Comparison of ENCODE assay signal across 8 mouse cellular contexts in genomic region chr2:119744163-119745111, GRCm38 (mm10). TPM values are rescaled to one million over a fixed set of nuclear protein-coding genes. Genes with fewer than 3 reads are reported as not detected.
DNase-seq lines count a peak whose midpoint lies in the region; ATAC-seq and TF ChIP-seq lines count a peak whose summit lies in the region.

No protein-coding gene starts in this region.

- peaks cover 9% of the 10 kb centered on the region for H3K4me1 ChIP-seq in cortical plate, adult 2 months (ENCODE audit: control insufficient read depth, insufficient read depth, low read length)
- H3K4me1 ChIP-seq in heart, embryonic 16.5 days (ENCODE audit: control insufficient read depth, insufficient read depth, low read length), result peaks cover 42% of the 10 kb centered on the region

- intact Hi-C loops in gastrocnemius, postnatal 36 days (cut with DNase I), result loop anchor here (2.0 kb wide), 1 partner anchor 50 kb away; no protein-coding TSS in a partner anchor

- no peaks in the 10 kb centered on the region for H3K9me3 ChIP-seq in heart, embryonic 16.5 days (replicated peaks; ENCODE audit: control insufficient read depth, low read length)

- peak overlapping the region; percentile 96 for H3K4me2 ChIP-seq in heart, embryonic 16.5 days (ENCODE audit: low read depth, low read length)

- H3K9ac ChIP-seq in heart, embryonic 16.5 days (ENCODE audit: low read length), result peak overlapping the region; percentile 55

- TF ChIP-seq CTCF in cortical plate, adult 2 months (IDR thresholded peaks at IDR 0.05; ENCODE audit: extremely low read depth, insufficient read depth, low read length), result no peak

- peaks cover 13% of the 10 kb centered on the region for H3K27me3 ChIP-seq in heart, embryonic 16.5 days (ENCODE audit: control insufficient read depth, insufficient read depth, low read length)

- H3K36me3 ChIP-seq in heart, embryonic 16.5 days (ENCODE audit: control insufficient read depth, insufficient read depth), result no peaks in the 10 kb centered on the region

- ATAC-seq in heart, embryonic 16.5 days (replicated peaks; ENCODE audit: extremely low read depth, insufficient read depth, low FRiP score), result 0 out of 2 replicates have a peak, but pooled peaks have one; percentile 10
- peak; percentile 34 for ATAC-seq in megakaryocyte progenitor cell, adult 5-6 weeks (replicated peaks; ENCODE audit: poor library complexity)

- peak; percentile 7 for DNase-seq in gastrocnemius, postnatal 25 days
- no peak for DNase-seq in gastrocnemius, postnatal 36 days
- DNase-seq in large intestine, adult 2 months (ENCODE audit: low read depth, low spot score), result peak; percentile 60
- DNase-seq in testis, postnatal 10 days (ENCODE audit: low spot score), result peak; percentile 63
- DNase-seq in left cerebral cortex, adult 8-10 months (ENCODE audit: low spot score in 2 of 2), result no peak

- TF ChIP-seq POLR2A in cortical plate, adult 2 months (IDR thresholded peaks at IDR 0.05; ENCODE audit: extremely low read depth, insufficient read depth, low read length), result no peak

- H3K27ac ChIP-seq in cortical plate, adult 2 months (ENCODE audit: insufficient read depth, low read length), result peak overlapping the region; percentile 64; the same call in 1 of the 2 replicates
- H3K27ac ChIP-seq in heart, embryonic 16.5 days (ENCODE audit: low read length), result peak overlapping the region; percentile 67

- 5% methylated on average over 46 of the region's 46 CpGs for WGBS in heart, embryonic 16.5 days
- WGBS in large intestine, adult 2 months, result 11% methylated on average over 46 of the region's 46 CpGs

- peak overlapping the region; percentile 93 for H3K4me3 ChIP-seq in cortical plate, adult 2 months (ENCODE audit: insufficient read depth, low read length)
- H3K4me3 ChIP-seq in heart, embryonic 16.5 days (ENCODE audit: low read length), result peak overlapping the region; percentile 45

RNA-seq across cellular contexts. Expression of gene Itpka, which starts 2.3 kb away (rescaled TPM):
- total RNA-seq in gastrocnemius, postnatal 25 days (2021), result not detected
- total RNA-seq in gastrocnemius, postnatal 36 days (2021), result not detected
- polyA plus RNA-seq in cortical plate, adult 2 months (2012; rRNA removed), result 251 and 279 TPM in 2 replicates
- polyA plus RNA-seq in heart, embryonic 16.5 days (2015; fragmentation: Nextera tagmentation; extraction: Ambion mirVana), result 1.7 and 2.7 TPM in 2 replicates
- 32.1 and 41.0 TPM in 2 replicates for polyA plus RNA-seq in large intestine, adult 2 months (2012; rRNA removed)
- total RNA-seq in megakaryocyte progenitor cell, adult 5-6 weeks (2015), result 0.20 and 0.29 TPM in 2 replicates
- 0.25 and 0.54 TPM in 2 replicates for total RNA-seq in megakaryocyte progenitor cell, adult 5-6 weeks (2017)
- total RNA-seq in left cerebral cortex, adult 8-10 months (2022), result 100 to 1,000 TPM; 160 to 178 (median 177) TPM

RNA-seq across cellular contexts. Expression of gene Ltk, which starts 15.8 kb away (rescaled TPM):
- total RNA-seq in gastrocnemius, postnatal 25 days (2021), result not detected
- not detected for total RNA-seq in gastrocnemius, postnatal 36 days (2021)
- polyA plus RNA-seq in cortical plate, adult 2 months (2012; rRNA removed), result 63.2 and 74.8 TPM in 2 replicates
- polyA plus RNA-seq in heart, embryonic 16.5 days (2015; fragmentation: Nextera tagmentation; extraction: Ambion mirVana), result 0.22 TPM in 1 of 2 replicates, not detected in the other
- polyA plus RNA-seq in large intestine, adult 2 months (2012; rRNA removed), result 2.1 and 3.0 TPM in 2 replicates
- total RNA-seq in megakaryocyte progenitor cell, adult 5-6 weeks (2015), result not detected in 2 replicates
- not detected in 2 replicates for total RNA-seq in megakaryocyte progenitor cell, adult 5-6 weeks (2017)
- 10 to 100 TPM; 19.7 to 23.2 (median 20.4) TPM for total RNA-seq in left cerebral cortex, adult 8-10 months (2022)

RNA-seq across cellular contexts. Expression of gene Rpap1, which starts 42.9 kb away (rescaled TPM):
- total RNA-seq in gastrocnemius, postnatal 25 days (2021), result 10 to 100 TPM; 14.4 to 16.4 TPM
- total RNA-seq in gastrocnemius, postnatal 36 days (2021), result 10 to 100 TPM; 14.3 to 14.7 TPM
- 14.6 and 15.4 TPM in 2 replicates for polyA plus RNA-seq in cortical plate, adult 2 months (2012; rRNA removed)
- 17.2 and 18.3 TPM in 2 replicates for polyA plus RNA-seq in heart, embryonic 16.5 days (2015; fragmentation: Nextera tagmentation; extraction: Ambion mirVana)
- 12.1 and 15.2 TPM in 2 replicates for polyA plus RNA-seq in large intestine, adult 2 months (2012; rRNA removed)
- total RNA-seq in megakaryocyte progenitor cell, adult 5-6 weeks (2015), result 6.6 TPM in 2 replicates
- total RNA-seq in megakaryocyte progenitor cell, adult 5-6 weeks (2017), result 9.6 and 9.7 TPM in 2 replicates
- total RNA-seq in left cerebral cortex, adult 8-10 months (2022), result 10 to 100 TPM; 18.8 to 21.2 (median 20.4) TPM

RNA-seq across cellular contexts. Expression of gene Tyro3, which starts 53.1 kb away (rescaled TPM):
- under 1 TPM; 0.61 to 0.67 TPM for total RNA-seq in gastrocnemius, postnatal 25 days (2021)
- total RNA-seq in gastrocnemius, postnatal 36 days (2021), result under 1 TPM; 0.57 to 0.74 TPM
- polyA plus RNA-seq in cortical plate, adult 2 months (2012; rRNA removed), result 164 and 169 TPM in 2 replicates
- 5.1 and 8.0 TPM in 2 replicates for polyA plus RNA-seq in heart, embryonic 16.5 days (2015; fragmentation: Nextera tagmentation; extraction: Ambion mirVana)
- polyA plus RNA-seq in large intestine, adult 2 months (2012; rRNA removed), result 3.5 and 3.7 TPM in 2 replicates
- not detected in 2 replicates for total RNA-seq in megakaryocyte progenitor cell, adult 5-6 weeks (2015)
- total RNA-seq in megakaryocyte progenitor cell, adult 5-6 weeks (2017), result not detected in 2 replicates
- 100 to 1,000 TPM; 180 to 223 (median 191) TPM for total RNA-seq in left cerebral cortex, adult 8-10 months (2022)

Comparison
In these comparisons a context has a peak if more than half of its experiments do, and no peak if none do; other contexts are left out.
1. DNase-seq: peak in gastrocnemius, postnatal 25 days (single experiment), large intestine, adult 2 months (single experiment) and testis, postnatal 10 days (single experiment); none in gastrocnemius, postnatal 36 days (0 of 2) and left cerebral cortex, adult 8-10 months (0 of 2).
2. RNA of gene Itpka, which starts 2.3 kb away (total RNA-seq): 160 to 178 TPM in left cerebral cortex, adult 8-10 months; 0.20 to 0.54 TPM in megakaryocyte progenitor cell, adult 5-6 weeks, not detected in gastrocnemius, postnatal 25 days and not detected in gastrocnemius, postnatal 36 days; every median in the first group is over 100 times any median in the second.
3. RNA of gene Ltk, which starts 15.8 kb away (total RNA-seq): 19.7 to 23.2 TPM in left cerebral cortex, adult 8-10 months; not detected in gastrocnemius, postnatal 25 days, not detected in gastrocnemius, postnatal 36 days and not detected in megakaryocyte progenitor cell, adult 5-6 weeks; every median in the first group is over 10 times any median in the second.